Mouse (Mus musculus) liver, adult 2 months (tissue): ENCODE data around the gene Wdr20. TPM values are rescaled to one million over a fixed set of nuclear protein-coding genes. Genes with fewer than 3 reads are reported as not detected.
A peak's percentile ranks its signal among the peaks of the same experiment; 100 is the strongest.

Experiments used
- DNase-seq: peaks from one replicate; pipeline ENCODE4 v3.0.0-alpha.2; 2011; ENCODE audit warnings: low read depth, low spot score; ENCODE audit errors: extremely low read depth
- H3K27ac ChIP-seq: fragments of 200-500 bp; replicated peaks from 2 replicates; pipeline ENCODE4 v1.5.1; 2012; ENCODE audit warnings: low read depth, mild to moderate bottlenecking, control low read depth, inconsistent platforms, low read length; ENCODE audit not compliant: insufficient read depth
- H3K27me3 ChIP-seq: fragments of 200-500 bp; 2 replicates; pipeline ENCODE4 v1.6.1; 2012; ENCODE audit warnings: mild to moderate bottlenecking, moderate library complexity, low read length, inconsistent platforms; ENCODE audit not compliant: control insufficient read depth, insufficient read depth
- H3K36me3 ChIP-seq: fragments of 200-500 bp; 2 replicates; pipeline ENCODE4 v1.6.1; 2012; ENCODE audit warnings: low read length, inconsistent platforms; ENCODE audit not compliant: control insufficient read depth, insufficient read depth
- H3K4me1 ChIP-seq: fragments of 200-500 bp; 2 replicates; pipeline ENCODE4 v1.6.1; 2011; ENCODE audit warnings: low read length; ENCODE audit not compliant: control insufficient read depth, insufficient read depth
- H3K4me3 ChIP-seq: fragments of 200-500 bp; 2 replicates; pipeline ENCODE4 v1.5.1; 2011; ENCODE audit warnings: low read depth, mild to moderate bottlenecking, control low read depth, low read length, moderate library complexity; ENCODE audit not compliant: insufficient read depth
- H3K79me2 ChIP-seq: fragments of 200-500 bp; 2 replicates; pipeline ENCODE4 v1.6.1; 2012; ENCODE audit warnings: inconsistent platforms, mild to moderate bottlenecking, low read length, moderate library complexity; ENCODE audit not compliant: control insufficient read depth, insufficient read depth
- H3K9ac ChIP-seq: fragments of 200-500 bp; 2 replicates; pipeline ENCODE4 v1.6.1; 2012; ENCODE audit warnings: low read depth, mild to moderate bottlenecking, control low read depth, inconsistent platforms, low read length
- CTCF ChIP-seq: fragments of 200-500 bp; IDR thresholded peaks from 2 replicates; pipeline ENCODE4 v1.5.1; 2011; ENCODE audit warnings: low read depth, low read length, control low read depth
- POLR2A ChIP-seq: fragments of 200-500 bp; IDR thresholded peaks from 2 replicates; pipeline ENCODE4 v1.6.1; 2011; ENCODE audit warnings: low read length, control low read depth; ENCODE audit not compliant: insufficient read depth; ENCODE audit errors: extremely low read depth
- WGBS: fragments of 180-500 bp; shearing (Covaris S2); methylation state at CpG from one replicate; pipeline ENCODE4 v1.1.7; 2018; 5-methylcytosine and 5-hydroxymethylcytosine counted together
- polyA plus RNA-seq: library from polyadenylated mRNA; depleted of rRNA; stranded (reverse); fragments of >200 nt; gene quantifications from 2 replicates; pipeline ENCODE4 v1.2.3, GENCODE M21; 2012
- total RNA-seq: library from RNA; depleted of rRNA; stranded (reverse); fragments of >200 nt; gene quantifications from 2 replicates; pipeline ENCODE4 v1.2.3, GENCODE M21; 2014

Wdr20 gene
- total and polyA plus RNA-seq, 2 experiments, result 16.5 to 21.0 TPM

GRCm38 (mm10) chr12:110696173-110696974 is 41.4 kb upstream of the Wdr20 start:
- peaks cover 24% of the 10 kb centered on the region for H3K36me3 ChIP-seq
- H3K79me2 ChIP-seq, result 0 out of 2 replicates have a peak, but pooled peaks cover 5% of the 10 kb centered on the region
- peak overlapping the region; percentile 89 for H3K4me3 ChIP-seq
- DNase-seq, result peak; percentile 66
- H3K27ac ChIP-seq, result peak overlapping the region; percentile 82
- under 1% methylated on average over 89 of the region's 89 CpGs for WGBS
- H3K27me3 ChIP-seq, result no peaks in the 10 kb centered on the region
- peak overlapping the region; percentile 98 for H3K9ac ChIP-seq
- TF ChIP-seq POLR2A, result peak; percentile 99
- no peak for TF ChIP-seq CTCF
- peaks cover 11% of the 10 kb centered on the region; the same call in 1 of the 2 replicates for H3K4me1 ChIP-seq

GRCm38 (mm10) chr12:110696975-110697400 is 40.8 kb upstream of the Wdr20 start:
- peak overlapping the region; percentile 89 for H3K4me3 ChIP-seq
- H3K79me2 ChIP-seq, result 0 out of 2 replicates have a peak, but pooled peaks cover 5% of the 10 kb centered on the region
- TF ChIP-seq CTCF, result no peak
- TF ChIP-seq POLR2A, result no peak
- H3K36me3 ChIP-seq, result peaks cover 19% of the 10 kb centered on the region
- H3K27me3 ChIP-seq, result no peaks in the 10 kb centered on the region
- no peak for DNase-seq
- peak overlapping the region; percentile 66; the same call in 1 of the 2 replicates for H3K27ac ChIP-seq
- H3K4me1 ChIP-seq, result peaks cover 11% of the 10 kb centered on the region; the same call in 1 of the 2 replicates
- 55% methylated on average over 9 of the region's 9 CpGs for WGBS
- H3K9ac ChIP-seq, result peak overlapping the region; percentile 86

DNA sequence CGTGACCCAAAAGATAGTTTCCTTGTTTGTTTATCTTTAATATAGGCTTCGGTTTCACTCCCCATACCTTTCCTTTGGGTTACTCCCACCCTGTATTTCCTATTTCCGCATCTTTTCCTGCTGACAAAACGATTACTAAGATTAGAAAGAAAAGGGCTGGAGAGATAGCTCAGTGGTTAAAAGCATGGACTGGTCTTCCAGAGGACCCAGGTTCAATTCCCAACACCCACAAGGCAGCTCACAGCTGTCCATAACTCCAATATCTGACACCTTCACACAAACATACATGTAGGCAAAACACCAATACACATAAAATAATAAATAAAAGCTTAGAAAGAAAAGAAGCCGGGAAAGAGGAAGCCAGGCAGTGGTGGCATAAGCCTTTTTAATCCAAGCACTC is 40.3 kb upstream of the Wdr20 start:
- Histone ChIP-seq H3K4me1 (peaks cover 11% of the 10 kb centered on the region; the same call in 1 of the 2 replicates), H3K9ac (no peak overlapping the region), H3K27ac (no peak overlapping the region), H3K36me3 (peaks cover 17% of the 10 kb centered on the region), H3K79me2 (0 out of 2 replicates have a peak, but pooled peaks cover 5% of the 10 kb centered on the region), H3K27me3 (no peaks in the 10 kb centered on the region), H3K4me3 (no peak overlapping the region)
- DNase-seq, result no peak
- no peak for TF ChIP-seq CTCF
- no peak for TF ChIP-seq POLR2A
- WGBS, result 67% methylated on average over 5 of the region's 5 CpGs

GRCm38 (mm10) chr12:110698080-110698479 is 39.7 kb upstream of the Wdr20 start:
- DNase-seq, result no peak
- H3K9ac ChIP-seq, result no peak overlapping the region
- 0 out of 2 replicates have a peak, but pooled peaks cover 5% of the 10 kb centered on the region for H3K79me2 ChIP-seq
- TF ChIP-seq CTCF (no peak), POLR2A (no peak)
- H3K36me3 ChIP-seq, result peaks cover 12% of the 10 kb centered on the region
- peaks cover 11% of the 10 kb centered on the region; the same call in 1 of the 2 replicates for H3K4me1 ChIP-seq
- WGBS, result 93% methylated on average over 1 of the region's 1 CpGs
- no peaks in the 10 kb centered on the region for H3K27me3 ChIP-seq
- H3K27ac ChIP-seq, result no peak overlapping the region
- H3K4me3 ChIP-seq, result no peak overlapping the region

- H3K36me3 ChIP-seq, result peaks cover 8% of the 10 kb centered on the region
- no peak for DNase-seq
- peaks cover 11% of the 10 kb centered on the region; the same call in 1 of the 2 replicates for H3K4me1 ChIP-seq
- H3K4me3 ChIP-seq, result no peak overlapping the region
- H3K9ac ChIP-seq, result no peak overlapping the region
- TF ChIP-seq POLR2A, result no peak
- TF ChIP-seq CTCF, result no peak
- 0 out of 2 replicates have a peak, but pooled peaks cover 5% of the 10 kb centered on the region for H3K79me2 ChIP-seq
- no peak overlapping the region for H3K27ac ChIP-seq
- H3K27me3 ChIP-seq, result no peaks in the 10 kb centered on the region
- WGBS, result 77% methylated on average over 15 of the region's 15 CpGs
Measured at GRCm38 (mm10) chr12:110698523-110699170, 39.1 kb upstream of the Wdr20 start.

GRCm38 (mm10) chr12:110699171-110699547 is 38.6 kb upstream of the Wdr20 start:
- H3K4me3 ChIP-seq, result no peak overlapping the region
- no peak for DNase-seq
- no peak overlapping the region for H3K9ac ChIP-seq
- H3K36me3 ChIP-seq, result peaks cover 6% of the 10 kb centered on the region
- 65% methylated on average over 2 of the region's 2 CpGs for WGBS
- H3K4me1 ChIP-seq, result peaks cover 11% of the 10 kb centered on the region; the same call in 1 of the 2 replicates
- TF ChIP-seq POLR2A, result no peak
- no peak for TF ChIP-seq CTCF
- H3K27ac ChIP-seq, result no peak overlapping the region
- H3K27me3 ChIP-seq, result no peaks in the 10 kb centered on the region
- H3K79me2 ChIP-seq, result 0 out of 2 replicates have a peak, but pooled peaks cover 5% of the 10 kb centered on the region
